Mouse (Mus musculus) cortical plate, adult 2 months (tissue): ENCODE measurements around the gene Lrrc74a.

ENCODE experiments used
- CTCF ChIP-seq: fragments of 200-500 bp; IDR thresholded peaks from 2 replicates; pipeline ENCODE4 v1.5.1; 2011; ENCODE audit warnings: mild to moderate bottlenecking, control low read depth, low read length; ENCODE audit not compliant: insufficient read depth; ENCODE audit errors: extremely low read depth
- POLR2A ChIP-seq: fragments of 200-500 bp; IDR thresholded peaks from 2 replicates; pipeline ENCODE4 v1.6.1; 2011; ENCODE audit warnings: mild to moderate bottlenecking, low read length, control low read depth; ENCODE audit not compliant: insufficient read depth; ENCODE audit errors: extremely low read depth

DNA sequence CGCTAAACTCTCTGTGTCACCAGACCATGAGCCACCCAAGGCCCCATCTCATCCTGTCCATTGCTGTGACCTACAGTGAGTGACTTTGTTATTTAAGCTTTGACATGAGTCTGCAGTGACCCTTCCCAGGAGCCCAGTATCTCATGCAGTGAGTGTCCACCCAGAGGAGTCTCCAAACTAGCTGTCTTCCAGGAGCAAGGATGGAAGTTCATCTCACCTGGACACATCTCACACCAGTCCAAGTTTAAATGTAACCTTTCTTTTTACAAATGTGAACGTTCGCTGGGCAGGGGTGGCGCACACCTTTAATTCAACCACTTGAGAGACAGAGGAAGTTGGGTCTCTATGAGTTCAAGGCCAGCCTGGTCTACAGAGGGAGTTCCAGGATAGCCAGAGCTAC is 44.4 kb downstream of the Lrrc74a start:
- TF ChIP-seq POLR2A (no peak), CTCF (no peak)
